Mouse (Mus musculus) mammary gland, adult 2 months (tissue): ENCODE results near the gene Irgm1. TPM values are rescaled to one million over a fixed set of nuclear protein-coding genes. Genes with fewer than 3 reads are reported as not detected.

Experiments used
- polyA plus RNA-seq: library from polyadenylated mRNA; depleted of rRNA; stranded (reverse); fragments of >200 nt; gene quantifications from 2 replicates; pipeline ENCODE4 v1.2.3, GENCODE M21; 2012; ENCODE audit warnings: low replicate concordance; rRNA removed

Irgm1 gene
- 10.3 and 23.6 TPM in 2 replicates for polyA plus RNA-seq

DNA sequence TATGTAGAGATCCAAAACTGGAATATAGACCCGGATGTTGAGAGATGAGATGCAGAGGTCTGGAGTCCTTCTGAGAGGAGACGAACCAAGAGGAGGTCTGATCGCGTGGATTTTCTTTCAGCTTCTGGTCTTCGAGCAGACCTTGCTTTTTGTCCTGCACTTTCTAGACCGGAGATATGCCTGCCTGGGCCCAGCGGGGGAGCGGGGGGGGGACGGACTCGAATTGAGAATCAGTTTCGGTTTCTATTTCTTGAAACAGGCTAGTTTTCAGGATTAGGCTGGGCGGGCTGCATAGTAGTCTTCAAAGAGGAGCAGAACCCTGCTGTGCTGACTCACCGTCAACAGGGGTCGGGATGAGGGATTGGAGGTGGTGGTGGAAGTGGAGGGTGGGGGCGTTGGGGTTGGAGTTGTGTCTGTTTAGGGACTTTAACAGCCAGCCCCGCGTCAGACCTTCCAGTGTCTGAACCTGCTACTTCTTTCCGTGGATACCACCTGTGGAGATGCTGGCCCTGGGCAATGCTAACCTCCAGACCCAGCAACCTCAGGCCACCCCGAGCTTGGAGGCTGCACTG, at the start of gene Irgm1:
Gene Irgm1, minus strand, starts transcription at position 483 of the 572 bp plus-strand sequence.

GRCm38 (mm10) chr11:48902021-48902420, 30.5 kb upstream of the Irgm1 start, which contains the start of gene Gm5431:
Gene Gm5431 (minus strand): TSS chr11:48902214.

DNA sequence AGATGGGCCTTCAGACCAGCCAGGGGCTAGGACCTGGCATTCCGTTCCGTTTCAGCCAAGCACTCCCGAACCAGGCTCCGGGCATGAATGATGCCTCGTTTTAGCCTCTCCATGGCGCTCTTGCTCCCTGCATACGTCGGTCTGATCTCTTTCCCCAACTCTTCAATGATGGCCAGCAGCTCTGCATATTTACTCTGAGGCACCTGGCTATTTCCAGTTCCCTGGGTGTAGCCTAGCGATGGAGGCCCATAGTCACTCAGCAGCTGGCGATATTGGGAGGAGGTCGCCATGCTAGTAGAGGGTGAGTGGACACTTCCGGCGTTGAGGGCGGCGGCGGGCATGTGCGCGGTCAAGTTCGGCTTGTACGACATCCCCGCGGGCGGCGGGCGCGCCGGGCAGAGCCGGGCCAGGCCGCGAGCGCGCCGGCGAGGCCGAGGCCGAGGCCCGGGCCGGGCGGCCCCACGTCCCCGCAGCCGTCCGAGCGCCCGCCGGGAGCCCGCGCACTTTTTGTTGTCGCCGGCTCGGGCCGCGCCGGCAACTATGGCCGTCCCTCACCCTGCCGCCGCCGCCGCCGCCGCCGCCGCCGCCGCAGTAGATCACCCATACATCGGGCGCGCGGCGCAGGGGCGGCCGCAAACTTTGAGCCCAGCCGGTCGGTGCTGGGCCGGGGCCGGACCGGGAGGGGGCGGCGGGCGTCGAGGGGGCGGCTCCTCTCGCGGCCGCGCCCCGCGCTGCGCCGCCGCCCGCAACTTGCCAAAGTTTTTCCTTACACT, 45.3 kb downstream of the Irgm1 start, which contains the start of the genes Trim7 and Gm12184:
Gene Trim7, plus strand, starts transcription at position 162 of the 773 bp plus-strand sequence.
Gene Gm12184, minus strand, starts transcription at position 677 of the 773 bp plus-strand sequence.

GRCm38 (mm10) chr11:48816800-48817665, 54.5 kb downstream of the Irgm1 start, which contains the start of gene Trim41:
Gene Trim41 (minus strand): TSS chr11:48817353.

Other genes with a start within 250 kb of the Irgm1 start
- 2,623 and 3,377 TPM in 2 replicates for gene Rack1, start 71.4 kb downstream of the Irgm1 start, polyA plus RNA-seq
- gene Trim41, start 54.3 kb downstream of the Irgm1 start, polyA plus RNA-seq, result 31.0 and 33.9 TPM in 2 replicates
- 32.9 and 36.6 TPM in 2 replicates for gene Trim7, start 45.5 kb downstream of the Irgm1 start, polyA plus RNA-seq
- 9.6 and 11.6 TPM in 2 replicates for gene Gm12184, start 45.0 kb downstream of the Irgm1 start, polyA plus RNA-seq
- gene Gm5431, start 30.5 kb upstream of the Irgm1 start, polyA plus RNA-seq, result 0.55 and 1.9 TPM in 2 replicates
- 10.3 and 17.1 TPM in 2 replicates for gene Psme2b, start 74.5 kb upstream of the Irgm1 start, polyA plus RNA-seq
- 0.11 and 0.16 TPM in 2 replicates for gene Olfr56, start 107.2 kb upstream of the Irgm1 start, polyA plus RNA-seq
- gene 9930111J21Rik1, start 107.7 kb upstream of the Irgm1 start, polyA plus RNA-seq, result 10.4 and 15.4 TPM in 2 replicates
- 0.35 and 1.3 TPM in 2 replicates for gene Gm12185, start 120.5 kb upstream of the Irgm1 start, polyA plus RNA-seq
- 3.6 and 7.0 TPM in 2 replicates for gene Tgtp1, start 122.5 kb upstream of the Irgm1 start, polyA plus RNA-seq
- 6.7 and 7.0 TPM in 2 replicates for gene 9930111J21Rik2, start 179.6 kb upstream of the Irgm1 start, polyA plus RNA-seq
- 10.1 and 32.6 TPM in 2 replicates for gene Tgtp2, start 192.5 kb upstream of the Irgm1 start, polyA plus RNA-seq
- gene Ifi47, start 204.9 kb upstream of the Irgm1 start, polyA plus RNA-seq, result 15.1 and 19.8 TPM in 2 replicates
- gene Olfr1396, start 243.2 kb upstream of the Irgm1 start, polyA plus RNA-seq, result 0.97 and 2.1 TPM in 2 replicates